Mouse (Mus musculus) heart, postnatal 36 days (tissue): Measurements from ENCODE around the gene Grhpr. TPM values are rescaled to one million over a fixed set of nuclear protein-coding genes. Genes with fewer than 3 reads are reported as not detected.
"Not testable (repeated sequence)": the region's sequence is repeated elsewhere in the genome, so short reads cannot be mapped to it uniquely, and the experiment has no call there.

ENCODE experiments used
- DNase-seq, 2 experiments: peaks; one replicate each; pipeline ENCODE4 v3.0.0; 2021 to 2022
- intact Hi-C: fragments of 180-260 bp; cut with DNase I; formaldehyde crosslinking; loops from one replicate; pipeline ENCODE4 v1.15.1; 2025
- total RNA-seq, 2 experiments: library from RNA; stranded (reverse); gene quantifications; 2 replicates each; pipeline ENCODE4 v1.2.3; 2021

Grhpr gene
- total RNA-seq, result 10 to 100 TPM; 36.9 to 41.9 TPM

GRCm38 (mm10) chr4:44981280-44981973 is at the start of gene Grhpr:
Gene Grhpr, plus strand, starts transcription at chr4:44981395.
- intact Hi-C loops, result no loop called here
- peak; percentile 79 for DNase-seq

GRCm38 (mm10) chr4:44931732-44932131 is 49.5 kb upstream of the Grhpr start:
- intact Hi-C loops, result no loop called here
- no peak for DNase-seq

GRCm38 (mm10) chr4:44938359-44939340 is 42.5 kb upstream of the Grhpr start:
- intact Hi-C loops, result no loop called here
- DNase-seq, result no peak

GRCm38 (mm10) chr4:44939576-44940249 is 41.5 kb upstream of the Grhpr start:
- DNase-seq, result no peak
- intact Hi-C loops, result no loop called here

GRCm38 (mm10) chr4:44940286-44940685 is 40.9 kb upstream of the Grhpr start:
- no peak for DNase-seq
- intact Hi-C loops, result no loop called here

- intact Hi-C loops, result no loop called here
- DNase-seq, result no peak
Observed at GRCm38 (mm10) chr4:44942237-44942636, 39.0 kb upstream of the Grhpr start.

GRCm38 (mm10) chr4:44943480-44943879 is 37.7 kb upstream of the Grhpr start:
- intact Hi-C loops, result no loop called here
- no peak for DNase-seq

- DNase-seq, result no peak
- intact Hi-C loops, result no loop called here
Observed at GRCm38 (mm10) chr4:44944426-44945075, 36.6 kb upstream of the Grhpr start.

GRCm38 (mm10) chr4:44946126-44946525 is 35.1 kb upstream of the Grhpr start:
- DNase-seq, intact Hi-C loops: not testable (repeated sequence)

- intact Hi-C loops, result no loop called here
- no peak for DNase-seq
Observed at GRCm38 (mm10) chr4:44947464-44947863, 33.7 kb upstream of the Grhpr start.

- intact Hi-C loops, result no loop called here
- no peak for DNase-seq
Observed at GRCm38 (mm10) chr4:44948314-44948713, 32.9 kb upstream of the Grhpr start.

GRCm38 (mm10) chr4:44953041-44953440 is 28.2 kb upstream of the Grhpr start:
- intact Hi-C loops, result no loop called here
- no peak for DNase-seq

- no peak for DNase-seq
- intact Hi-C loops, result no loop called here
Observed at GRCm38 (mm10) chr4:44958776-44959175, 22.4 kb upstream of the Grhpr start.

- DNase-seq, result no peak
- intact Hi-C loops, result no loop called here
Observed at GRCm38 (mm10) chr4:44959220-44959619, 22.0 kb upstream of the Grhpr start.

GRCm38 (mm10) chr4:44963156-44963555 is 18.0 kb upstream of the Grhpr start:
- DNase-seq, result no peak
- intact Hi-C loops, result no loop called here

- DNase-seq, result no peak
Observed at GRCm38 (mm10) chr4:44965175-44965574, 16.0 kb upstream of the Grhpr start.

GRCm38 (mm10) chr4:44965736-44966135 is 15.5 kb upstream of the Grhpr start:
- intact Hi-C loops, result no loop called here
- DNase-seq, result no peak

More at GRCm38 (mm10) chr4:44965175-44965574, 16.0 kb upstream of the Grhpr start:
- intact Hi-C loops, result no loop called here

GRCm38 (mm10) chr4:44967402-44967801 is 13.8 kb upstream of the Grhpr start:
- DNase-seq, result no peak
- intact Hi-C loops, result no loop called here

GRCm38 (mm10) chr4:44970056-44970455 is 11.1 kb upstream of the Grhpr start:
- intact Hi-C loops, result loop anchor here (5.0 kb wide), 1 partner anchor 213 kb away; the partner anchor contains the start of gene Zcchc7
- no peak for DNase-seq

- intact Hi-C loops, result loop anchor here (5.0 kb wide), 1 partner anchor 213 kb away; the partner anchor contains the start of gene Zcchc7
- peak; percentile 49 to 62 for DNase-seq
Observed at GRCm38 (mm10) chr4:44970612-44971110, 10.5 kb upstream of the Grhpr start.
